Mouse (Mus musculus): ENCODE measurements at regions not wholly inside any gene's neighbourhood (a gene's known extent, or its start where the extent isn't known, plus 50 kb on each side); places are given as distances from the start of the nearest gene placed in this dataset.
"Not testable (repeated sequence)": the region's sequence is repeated elsewhere in the genome, so short reads cannot be mapped to it uniquely, and the experiment has no call there.

DNA sequence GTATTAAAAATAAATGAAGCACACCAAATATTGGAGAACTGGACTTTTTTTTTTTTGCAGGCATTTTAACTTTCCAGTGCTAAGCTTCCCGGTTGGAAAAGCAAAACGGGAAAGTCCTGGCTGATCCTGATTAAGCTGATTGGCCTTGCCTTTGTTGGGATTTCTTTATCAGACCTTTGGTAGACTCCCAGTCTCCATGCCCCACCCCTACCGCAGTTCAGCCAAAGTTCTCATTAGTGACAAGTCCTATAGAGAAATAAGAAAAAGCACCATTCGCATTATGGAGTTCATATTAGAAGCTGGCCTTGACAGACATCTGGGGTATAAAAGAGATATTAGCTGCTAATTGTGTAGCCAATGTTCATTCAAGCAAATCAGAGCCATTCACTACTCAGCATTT is 297.7 kb upstream of the Tbl1xr1 start:
- Histone ChIP-seq H3K36me3 (ENCODE audit: control insufficient read depth, insufficient read depth, low read length, poor library complexity, severe bottlenecking) (no peaks in the 10 kb centered on the region), H3K27ac (ENCODE audit: insufficient read depth, low read depth, low read length, poor library complexity, severe bottlenecking) (no peak overlapping the region), H3K4me3 (ENCODE audit: insufficient read depth in 1 of 2, low read depth in 1 of 2, low read length in 2 of 2, poor library complexity in 1 of 2, severe bottlenecking in 1 of 2) (no peak overlapping the region), H3K9ac (ENCODE audit: insufficient read depth, low read depth, low read length, poor library complexity, severe bottlenecking) (no peak overlapping the region), H3K4me1 (ENCODE audit: control insufficient read depth in 2 of 2, insufficient read depth in 2 of 2, low read length in 2 of 2, poor library complexity in 1 of 2) (no peaks in the 10 kb centered on the region), H3K9me3 (ENCODE audit: control insufficient read depth, insufficient read depth, low read depth, low read length) (no peaks in the 10 kb centered on the region)
- in situ Hi-C loops (cut with MboI; ENCODE audit: low sequenced_read_pairs in 2 of 2, unreplicated experiment in 2 of 2): no loop called here
- no peak for TF ChIP-seq ZNF384 (IDR thresholded peaks at IDR 0.05; ENCODE audit: low read depth, low read length)
- no peak for TF ChIP-seq CHD2 (IDR thresholded peaks at IDR 0.05; ENCODE audit: low read depth, low read length)
- TF ChIP-seq MAFK (IDR thresholded peaks at IDR 0.05; ENCODE audit: insufficient read depth, low read depth, low read length): no peak
- no peak for DNase-seq (ENCODE audit: low read depth, low spot score)

DNA sequence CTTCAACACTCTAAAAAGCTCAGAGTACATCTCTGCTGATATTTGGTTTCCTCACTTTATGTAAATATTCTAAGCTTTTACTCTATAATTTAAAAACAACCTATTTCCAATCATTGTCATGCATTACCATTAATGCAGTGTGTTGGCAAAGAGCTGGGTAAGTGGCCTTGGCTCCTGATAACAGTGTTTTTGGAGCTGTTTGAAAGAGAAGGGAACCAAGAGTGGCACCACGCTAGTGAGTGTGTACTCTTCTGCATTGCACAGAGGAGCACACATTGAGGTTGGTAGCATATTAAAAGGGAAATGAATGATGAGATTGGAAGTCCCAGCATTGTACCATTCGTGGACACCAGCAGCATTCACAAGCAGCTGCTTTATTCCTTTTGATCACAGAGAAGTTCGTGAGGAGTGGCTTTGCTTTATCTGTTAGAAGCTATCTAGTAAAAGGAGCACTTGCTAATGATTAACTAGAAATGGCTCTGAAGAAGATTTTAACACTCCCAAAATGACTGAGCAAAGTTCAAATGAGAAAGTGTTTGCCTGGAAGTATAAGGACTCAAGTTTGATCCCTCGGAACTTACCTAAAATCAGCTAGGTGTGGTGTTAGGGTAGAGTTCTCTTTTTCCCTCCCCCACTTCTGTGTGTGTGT is 284.3 kb upstream of the Tbl1xr1 start:
- H3K36me3 ChIP-seq (ENCODE audit: control insufficient read depth, insufficient read depth, low read length, poor library complexity, severe bottlenecking): no peaks in the 10 kb centered on the region
- no peak overlapping the region for H3K4me3 ChIP-seq (ENCODE audit: insufficient read depth in 1 of 2, low read depth in 1 of 2, low read length in 2 of 2, poor library complexity in 1 of 2, severe bottlenecking in 1 of 2)
- H3K27ac ChIP-seq (ENCODE audit: insufficient read depth, low read depth, low read length, poor library complexity, severe bottlenecking): no peak overlapping the region
- DNase-seq (ENCODE audit: low read depth, low spot score): no peak
- no peaks in the 10 kb centered on the region for H3K9me3 ChIP-seq (ENCODE audit: control insufficient read depth, insufficient read depth, low read depth, low read length)
- in situ Hi-C loops (cut with MboI; ENCODE audit: low sequenced_read_pairs in 2 of 2, unreplicated experiment in 2 of 2): no loop called here
- no peak overlapping the region for H3K9ac ChIP-seq (ENCODE audit: insufficient read depth, low read depth, low read length, poor library complexity, severe bottlenecking)
- no peaks in the 10 kb centered on the region for H3K4me1 ChIP-seq (ENCODE audit: control insufficient read depth in 2 of 2, insufficient read depth in 2 of 2, low read length in 2 of 2, poor library complexity in 1 of 2)
- TF ChIP-seq MAFK (IDR thresholded peaks at IDR 0.05; ENCODE audit: insufficient read depth, low read depth, low read length) (no peak), CHD2 (IDR thresholded peaks at IDR 0.05; ENCODE audit: low read depth, low read length) (no peak), HCFC1 (IDR thresholded peaks at IDR 0.05; ENCODE audit: borderline replicate concordance, insufficient read depth, low read length) (no peak), ZC3H11A (IDR thresholded peaks at IDR 0.05; ENCODE audit: borderline replicate concordance, low read depth, low read length) (no peak), ZNF384 (IDR thresholded peaks at IDR 0.05; ENCODE audit: low read depth, low read length) (no peak)

DNA sequence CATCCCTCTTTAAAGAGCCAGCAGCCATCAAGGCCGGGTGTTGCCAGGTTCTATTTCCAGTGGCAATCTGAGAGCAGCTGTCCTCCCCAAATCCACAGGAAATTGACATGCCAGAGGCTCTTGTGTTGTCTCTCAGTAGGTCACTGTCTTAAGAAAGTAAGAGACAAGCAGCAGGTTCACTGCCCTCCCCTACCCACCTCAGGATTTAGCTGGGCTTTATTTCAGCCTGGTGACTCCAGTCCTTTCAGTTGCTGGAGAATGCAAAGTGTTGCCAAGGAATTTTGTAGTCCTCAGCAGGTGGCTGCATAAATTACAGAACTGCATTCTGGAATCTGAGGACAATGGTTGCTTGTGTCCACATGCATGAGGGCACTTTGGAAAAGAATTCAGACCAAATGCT is 278.3 kb upstream of the Tbl1xr1 start:
- H3K9me3 ChIP-seq (ENCODE audit: control insufficient read depth, insufficient read depth, low read depth, low read length): no peaks in the 10 kb centered on the region
- no peaks in the 10 kb centered on the region for H3K36me3 ChIP-seq (ENCODE audit: control insufficient read depth, insufficient read depth, low read length, poor library complexity, severe bottlenecking)
- no peak overlapping the region for H3K27ac ChIP-seq (ENCODE audit: insufficient read depth, low read depth, low read length, poor library complexity, severe bottlenecking)
- DNase-seq (ENCODE audit: low read depth, low spot score): no peak
- H3K9ac ChIP-seq (ENCODE audit: insufficient read depth, low read depth, low read length, poor library complexity, severe bottlenecking): no peak overlapping the region
- no peaks in the 10 kb centered on the region for H3K4me1 ChIP-seq (ENCODE audit: control insufficient read depth in 2 of 2, insufficient read depth in 2 of 2, low read length in 2 of 2, poor library complexity in 1 of 2)
- TF ChIP-seq ZNF384 (IDR thresholded peaks at IDR 0.05; ENCODE audit: low read depth, low read length) (no peak), CHD2 (IDR thresholded peaks at IDR 0.05; ENCODE audit: low read depth, low read length) (no peak), MAFK (IDR thresholded peaks at IDR 0.05; ENCODE audit: insufficient read depth, low read depth, low read length) (no peak), ZC3H11A (IDR thresholded peaks at IDR 0.05; ENCODE audit: borderline replicate concordance, low read depth, low read length) (no peak), HCFC1 (IDR thresholded peaks at IDR 0.05; ENCODE audit: borderline replicate concordance, insufficient read depth, low read length) (no peak)
- in situ Hi-C loops (cut with MboI; ENCODE audit: low sequenced_read_pairs in 2 of 2, unreplicated experiment in 2 of 2): no loop called here
- no peak overlapping the region for H3K4me3 ChIP-seq (ENCODE audit: insufficient read depth in 1 of 2, low read depth in 1 of 2, low read length in 2 of 2, poor library complexity in 1 of 2, severe bottlenecking in 1 of 2)

DNA sequence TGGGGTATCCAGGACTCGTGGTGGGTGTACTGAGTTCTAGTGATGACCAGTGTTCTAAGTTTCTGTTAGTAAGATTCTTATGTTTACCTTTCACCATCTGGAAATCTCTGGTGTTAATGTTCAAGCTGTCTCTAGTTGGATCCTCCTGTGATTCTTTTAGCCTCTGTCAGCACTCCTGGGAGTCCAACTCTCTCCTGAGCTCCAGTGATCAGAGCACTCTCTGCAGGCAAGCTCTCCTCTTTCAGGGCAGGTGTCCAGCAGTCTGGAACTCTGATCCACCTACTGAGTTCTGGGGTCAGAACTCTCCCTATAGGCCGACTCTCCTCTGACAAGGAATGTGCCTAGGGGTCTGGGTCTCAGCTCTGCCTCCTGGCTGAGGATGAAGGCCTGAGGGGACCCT is 272.6 kb upstream of the Tbl1xr1 start:
- H3K4me1 ChIP-seq (ENCODE audit: control insufficient read depth in 2 of 2, insufficient read depth in 2 of 2, low read length in 2 of 2, poor library complexity in 1 of 2); H3K36me3 ChIP-seq (ENCODE audit: control insufficient read depth, insufficient read depth, low read length, poor library complexity, severe bottlenecking); DNase-seq (ENCODE audit: low read depth, low spot score); H3K9me3 ChIP-seq (ENCODE audit: control insufficient read depth, insufficient read depth, low read depth, low read length); H3K4me3 ChIP-seq (ENCODE audit: insufficient read depth in 1 of 2, low read depth in 1 of 2, low read length in 2 of 2, poor library complexity in 1 of 2, severe bottlenecking in 1 of 2); H3K9ac ChIP-seq (ENCODE audit: insufficient read depth, low read depth, low read length, poor library complexity, severe bottlenecking); H3K27ac ChIP-seq (ENCODE audit: insufficient read depth, low read depth, low read length, poor library complexity, severe bottlenecking); in situ Hi-C loops (cut with MboI; ENCODE audit: low sequenced_read_pairs in 2 of 2, unreplicated experiment in 2 of 2): not testable (repeated sequence)

DNA sequence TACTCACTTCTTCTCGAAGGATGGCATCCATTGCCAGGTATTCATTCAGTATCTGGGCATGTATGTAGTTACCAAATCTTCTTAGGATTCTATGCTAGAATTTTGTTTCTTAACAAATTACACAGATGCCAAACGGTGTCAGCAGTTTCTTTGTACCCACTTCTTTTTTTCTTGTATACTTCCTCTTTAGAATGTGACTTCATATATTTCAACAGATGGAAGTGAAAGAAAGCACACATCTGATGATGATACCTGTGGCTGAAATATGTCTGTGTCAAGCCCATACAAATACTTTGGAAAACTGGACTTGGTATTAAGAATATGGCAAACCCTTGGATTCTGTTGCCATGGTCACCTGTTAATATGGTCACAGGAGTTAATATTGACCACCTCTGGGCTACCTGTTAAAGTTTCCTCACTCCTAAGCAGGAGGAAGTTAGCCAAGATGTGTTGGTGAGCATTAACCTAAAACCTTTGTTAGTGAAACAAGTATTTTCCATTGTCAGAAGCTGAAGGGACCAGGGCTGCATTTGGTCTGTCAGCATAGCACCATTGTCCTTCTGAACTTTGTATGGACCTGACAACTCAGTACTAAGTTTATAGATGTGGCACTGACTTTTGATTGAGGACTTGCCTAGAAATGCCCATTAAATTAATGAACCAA is 269.8 kb upstream of the Tbl1xr1 start:
- in situ Hi-C loops (cut with MboI; ENCODE audit: low sequenced_read_pairs in 2 of 2, unreplicated experiment in 2 of 2): no loop called here
- Histone ChIP-seq H3K4me3 (ENCODE audit: insufficient read depth in 1 of 2, low read depth in 1 of 2, low read length in 2 of 2, poor library complexity in 1 of 2, severe bottlenecking in 1 of 2) (no peak overlapping the region), H3K27ac (ENCODE audit: insufficient read depth, low read depth, low read length, poor library complexity, severe bottlenecking) (no peak overlapping the region), H3K4me1 (ENCODE audit: control insufficient read depth in 2 of 2, insufficient read depth in 2 of 2, low read length in 2 of 2, poor library complexity in 1 of 2) (no peaks in the 10 kb centered on the region), H3K36me3 (ENCODE audit: control insufficient read depth, insufficient read depth, low read length, poor library complexity, severe bottlenecking) (no peaks in the 10 kb centered on the region), H3K9ac (ENCODE audit: insufficient read depth, low read depth, low read length, poor library complexity, severe bottlenecking) (no peak overlapping the region), H3K9me3 (ENCODE audit: control insufficient read depth, insufficient read depth, low read depth, low read length) (no peaks in the 10 kb centered on the region)
- DNase-seq (ENCODE audit: low read depth, low spot score): no peak
- TF ChIP-seq ZNF384 (IDR thresholded peaks at IDR 0.05; ENCODE audit: low read depth, low read length) (no peak), ZC3H11A (IDR thresholded peaks at IDR 0.05; ENCODE audit: borderline replicate concordance, low read depth, low read length) (no peak), MAFK (IDR thresholded peaks at IDR 0.05; ENCODE audit: insufficient read depth, low read depth, low read length) (no peak), HCFC1 (IDR thresholded peaks at IDR 0.05; ENCODE audit: borderline replicate concordance, insufficient read depth, low read length) (no peak), CHD2 (IDR thresholded peaks at IDR 0.05; ENCODE audit: low read depth, low read length) (no peak)

Data from ES-E14 (cell line).